Mouse (Mus musculus): ENCODE data around the gene Ffar3. TPM values are rescaled to one million over a fixed set of nuclear protein-coding genes. Genes with fewer than 3 reads are reported as not detected.
A peak's percentile ranks its signal among the peaks of the same experiment; 100 is the strongest.

Ffar3 gene
- polyA plus RNA-seq, 1 experiment from 2014 or later, result not detected

DNA sequence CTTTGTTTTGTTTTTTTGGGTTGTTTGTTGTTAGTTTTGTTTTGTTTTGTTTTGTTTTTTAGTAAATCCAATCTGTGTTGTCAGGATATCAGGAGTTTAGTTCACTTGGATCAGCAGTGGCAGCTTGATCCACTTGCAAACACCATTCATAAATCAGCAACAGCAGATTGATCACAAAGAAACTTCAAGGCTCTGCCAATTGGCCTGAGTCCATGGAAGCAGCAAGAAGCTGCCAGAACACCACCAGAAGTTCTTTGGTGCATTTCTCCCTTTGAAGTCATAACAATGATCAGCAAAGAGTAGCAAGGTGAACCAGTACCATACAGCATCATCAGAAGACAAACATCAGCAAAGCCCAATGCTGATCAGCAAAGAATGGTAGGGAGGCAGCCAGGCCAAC is 28.1 kb upstream of the Ffar3 start:
- Histone ChIP-seq H3K4me2 (ENCODE audit: low read length) (no peak overlapping the region), H3K9me3 (replicated peaks; ENCODE audit: control insufficient read depth, low read length) (no peaks in the 10 kb centered on the region), H3K4me1 (ENCODE audit: control insufficient read depth, insufficient read depth, low read length) (no peaks in the 10 kb centered on the region), H3K27me3 (replicated peaks; ENCODE audit: control insufficient read depth, insufficient read depth, low read length) (no peaks in the 10 kb centered on the region), H3K27ac (ENCODE audit: low read depth, low read length) (no peak overlapping the region), H3K4me3 (ENCODE audit: low read depth, low read length) (no peak overlapping the region), H3K9ac (ENCODE audit: low read length) (no peak overlapping the region), H3K36me3 (ENCODE audit: control insufficient read depth, insufficient read depth, low read length) (no peaks in the 10 kb centered on the region)
- DNase-seq (ENCODE audit: low spot score) (no peak), ATAC-seq (no peak)

DNA sequence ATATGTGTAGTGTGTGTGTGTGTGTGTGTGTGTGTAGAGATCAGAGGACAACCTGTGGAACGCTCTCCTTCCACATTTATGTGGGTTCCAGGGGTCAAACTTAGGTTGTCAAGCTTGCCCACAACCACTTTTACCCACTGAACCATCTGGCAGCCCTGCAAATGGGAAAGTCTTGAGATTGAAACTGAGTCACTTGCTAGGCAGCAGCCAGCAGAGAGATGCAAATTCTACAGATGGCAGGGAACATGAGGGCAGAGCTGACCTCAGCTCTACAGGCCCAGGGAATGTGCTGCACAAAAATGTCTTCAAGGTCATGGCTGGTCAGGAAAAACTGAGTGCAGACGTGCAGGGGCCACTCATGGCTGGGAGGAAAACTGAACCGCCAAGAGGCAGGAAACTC is 25.4 kb upstream of the Ffar3 start:
- H3K4me2 ChIP-seq (ENCODE audit: low read length), result no peak overlapping the region
- no peak for DNase-seq (ENCODE audit: low spot score)
- no peak overlapping the region for H3K27ac ChIP-seq (ENCODE audit: low read depth, low read length)
- H3K4me1 ChIP-seq (ENCODE audit: control insufficient read depth, insufficient read depth, low read length), result no peaks in the 10 kb centered on the region
- ATAC-seq, result no peak
- H3K27me3 ChIP-seq (replicated peaks; ENCODE audit: control insufficient read depth, insufficient read depth, low read length), result no peaks in the 10 kb centered on the region
- H3K9ac ChIP-seq (ENCODE audit: low read length), result no peak overlapping the region
- H3K36me3 ChIP-seq (ENCODE audit: control insufficient read depth, insufficient read depth, low read length), result no peaks in the 10 kb centered on the region
- H3K4me3 ChIP-seq (ENCODE audit: low read depth, low read length), result no peak overlapping the region
- WGBS, result 89% methylated on average over 3 of the region's 3 CpGs
- H3K9me3 ChIP-seq (replicated peaks; ENCODE audit: control insufficient read depth, low read length), result no peaks in the 10 kb centered on the region

DNA sequence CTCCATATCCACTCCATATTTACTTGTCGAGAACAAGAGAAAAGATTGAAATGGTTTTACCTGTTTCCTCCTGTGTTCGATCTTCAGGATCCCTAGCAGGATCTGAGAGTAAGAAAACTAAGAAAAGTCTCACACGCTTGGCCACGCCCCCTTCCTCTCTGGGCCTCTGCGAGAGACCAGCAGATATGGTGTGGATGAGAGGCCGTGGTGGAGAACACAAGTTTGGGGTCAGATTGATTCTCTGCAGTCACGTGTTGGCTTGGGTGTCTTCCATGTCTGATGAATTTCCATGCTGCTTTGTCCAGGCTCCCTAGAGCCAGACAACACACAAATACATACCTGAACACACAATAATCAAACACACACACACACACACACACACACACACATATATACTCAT is 24.2 kb upstream of the Ffar3 start, which contains the start of gene Cd22:
Gene Cd22, minus strand, starts transcription at position 167 of the 400 bp plus-strand sequence.
- no peak for DNase-seq (ENCODE audit: low spot score)
- Histone ChIP-seq H3K4me3 (ENCODE audit: low read depth, low read length) (no peak within 1 kb of the TSS), H3K4me2 (ENCODE audit: low read length) (no peak within 1 kb of the TSS), H3K36me3 (ENCODE audit: control insufficient read depth, insufficient read depth, low read length) (no peaks in the 10 kb centered on the region), H3K27ac (ENCODE audit: low read depth, low read length) (no peak within 1 kb of the TSS), H3K9ac (ENCODE audit: low read length) (no peak within 1 kb of the TSS), H3K4me1 (ENCODE audit: control insufficient read depth, insufficient read depth, low read length) (no peaks in the 10 kb centered on the region), H3K27me3 (replicated peaks; ENCODE audit: control insufficient read depth, insufficient read depth, low read length) (no peaks in the 10 kb centered on the region), H3K9me3 (replicated peaks; ENCODE audit: control insufficient read depth, low read length) (no peaks in the 10 kb centered on the region)
- ATAC-seq, result no peak
- 66% methylated on average over 7 of the region's 7 CpGs for WGBS

DNA sequence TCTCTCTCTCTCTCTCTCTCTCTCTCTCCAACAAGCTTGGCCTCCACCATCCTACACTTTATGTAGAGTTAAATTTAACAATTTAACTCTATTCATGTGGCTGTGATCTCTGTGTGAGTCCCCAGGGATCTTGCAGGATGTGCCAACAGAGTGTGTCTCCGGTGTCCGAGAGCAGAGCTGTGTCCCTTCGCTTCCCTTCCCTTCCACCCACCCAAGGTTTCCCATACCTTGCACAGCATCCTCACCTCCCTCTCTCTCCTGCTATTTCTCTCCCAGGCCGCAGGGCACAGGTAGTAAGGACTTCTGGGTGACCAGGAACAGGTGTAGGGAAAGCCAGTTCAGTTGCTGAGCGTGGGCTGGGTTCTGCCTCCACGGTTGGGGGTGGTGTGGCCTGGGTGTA is 23.0 kb upstream of the Ffar3 start:
- Histone ChIP-seq H3K4me2 (ENCODE audit: low read length) (no peak overlapping the region), H3K4me1 (ENCODE audit: control insufficient read depth, insufficient read depth, low read length) (no peaks in the 10 kb centered on the region), H3K27ac (ENCODE audit: low read depth, low read length) (no peak overlapping the region), H3K9ac (ENCODE audit: low read length) (no peak overlapping the region), H3K9me3 (replicated peaks; ENCODE audit: control insufficient read depth, low read length) (no peaks in the 10 kb centered on the region), H3K4me3 (ENCODE audit: low read depth, low read length) (no peak overlapping the region), H3K36me3 (ENCODE audit: control insufficient read depth, insufficient read depth, low read length) (no peaks in the 10 kb centered on the region), H3K27me3 (replicated peaks; ENCODE audit: control insufficient read depth, insufficient read depth, low read length) (no peaks in the 10 kb centered on the region)
- 84% methylated on average over 6 of the region's 6 CpGs for WGBS
- ATAC-seq (no peak), DNase-seq (ENCODE audit: low spot score) (no peak)

DNA sequence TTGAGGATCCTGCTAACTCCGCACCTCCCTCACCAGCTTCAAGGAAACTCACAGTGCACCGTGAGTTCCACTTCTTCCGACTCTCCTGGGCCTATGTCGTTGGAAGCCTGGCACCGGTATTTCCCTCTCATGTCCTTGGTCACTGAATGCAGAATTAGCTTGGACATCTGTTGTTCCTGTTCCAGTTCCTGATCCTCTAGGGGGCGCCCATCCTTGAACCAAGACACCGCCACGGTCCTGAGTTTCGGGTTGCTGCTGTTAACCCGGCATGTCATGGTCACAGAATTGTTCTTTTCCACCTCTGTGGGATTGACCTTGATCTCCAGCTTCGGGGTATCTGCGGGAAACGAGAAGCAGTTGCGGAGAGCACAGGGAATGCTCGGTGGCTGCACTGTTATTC is 17.1 kb upstream of the Ffar3 start:
- Histone ChIP-seq H3K4me2 (ENCODE audit: low read length) (no peak overlapping the region), H3K4me3 (ENCODE audit: low read depth, low read length) (no peak overlapping the region), H3K9ac (ENCODE audit: low read length) (no peak overlapping the region), H3K9me3 (replicated peaks; ENCODE audit: control insufficient read depth, low read length) (no peaks in the 10 kb centered on the region), H3K27ac (ENCODE audit: low read depth, low read length) (no peak overlapping the region), H3K27me3 (replicated peaks; ENCODE audit: control insufficient read depth, insufficient read depth, low read length) (no peaks in the 10 kb centered on the region), H3K36me3 (ENCODE audit: control insufficient read depth, insufficient read depth, low read length) (no peaks in the 10 kb centered on the region), H3K4me1 (ENCODE audit: control insufficient read depth, insufficient read depth, low read length) (no peaks in the 10 kb centered on the region)
- DNase-seq (ENCODE audit: low spot score) (peak; percentile 64), ATAC-seq (no peak)
- WGBS, result 31% methylated on average over 15 of the region's 15 CpGs

DNA sequence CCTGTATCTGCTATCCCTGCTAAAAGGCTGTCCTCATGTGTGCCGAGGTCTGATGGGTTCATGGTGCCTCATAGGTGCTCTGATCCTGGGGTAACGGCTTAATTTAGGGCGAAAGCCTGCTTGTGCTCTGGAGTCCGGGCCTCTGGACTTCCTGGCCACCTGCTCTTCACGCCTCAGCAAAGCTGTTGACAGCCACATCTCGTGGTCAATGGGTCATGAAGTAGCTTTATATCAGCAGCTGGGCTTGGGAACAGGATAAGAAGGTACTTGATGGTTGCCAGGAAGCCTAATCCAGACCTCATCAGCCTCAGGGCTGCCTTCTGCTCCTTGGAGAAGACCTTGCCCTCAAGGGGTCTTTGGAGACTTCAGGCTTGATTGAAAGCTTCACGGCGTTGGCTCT is 7.4 kb upstream of the Ffar3 start:
- Histone ChIP-seq H3K27ac (ENCODE audit: low read depth, low read length) (no peak overlapping the region), H3K9ac (ENCODE audit: low read length) (no peak overlapping the region), H3K4me2 (ENCODE audit: low read length) (no peak overlapping the region), H3K9me3 (replicated peaks; ENCODE audit: control insufficient read depth, low read length) (no peaks in the 10 kb centered on the region), H3K4me1 (ENCODE audit: control insufficient read depth, insufficient read depth, low read length) (no peaks in the 10 kb centered on the region), H3K36me3 (ENCODE audit: control insufficient read depth, insufficient read depth, low read length) (no peaks in the 10 kb centered on the region), H3K27me3 (replicated peaks; ENCODE audit: control insufficient read depth, insufficient read depth, low read length) (no peaks in the 10 kb centered on the region), H3K4me3 (ENCODE audit: low read depth, low read length) (no peak overlapping the region)
- DNase-seq (ENCODE audit: low spot score) (no peak), ATAC-seq (no peak)
- 74% methylated on average over 8 of the region's 8 CpGs for WGBS

DNA sequence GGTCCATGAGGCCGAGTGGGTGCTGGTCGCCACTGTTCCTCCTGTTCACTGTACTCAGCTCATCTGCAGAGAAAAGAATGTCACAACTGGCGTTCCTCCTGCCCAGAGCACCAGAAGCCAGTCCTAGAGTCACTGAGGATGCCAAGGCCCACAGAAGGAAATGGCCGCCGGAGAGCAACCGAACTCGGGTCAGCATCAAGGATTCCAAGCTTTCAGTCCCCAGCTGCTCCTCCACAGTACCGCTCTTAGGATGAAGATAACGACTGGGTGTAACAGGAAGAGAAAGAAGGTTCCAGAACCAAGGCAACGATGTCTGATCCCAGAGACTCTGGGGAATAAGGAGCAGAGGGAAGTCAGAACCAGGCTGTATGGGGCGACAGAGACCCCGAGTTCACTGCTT is 5.5 kb upstream of the Ffar3 start, which contains the start of gene Ffar1:
Gene Ffar1, minus strand, starts transcription at position 101 of the 400 bp plus-strand sequence.
- Histone ChIP-seq H3K27ac (ENCODE audit: low read depth, low read length) (no peak within 1 kb of the TSS), H3K4me3 (ENCODE audit: low read depth, low read length) (no peak within 1 kb of the TSS), H3K4me1 (ENCODE audit: control insufficient read depth, insufficient read depth, low read length) (no peaks in the 10 kb centered on the region), H3K27me3 (replicated peaks; ENCODE audit: control insufficient read depth, insufficient read depth, low read length) (no peaks in the 10 kb centered on the region), H3K36me3 (ENCODE audit: control insufficient read depth, insufficient read depth, low read length) (no peaks in the 10 kb centered on the region), H3K9ac (ENCODE audit: low read length) (no peak within 1 kb of the TSS), H3K4me2 (ENCODE audit: low read length) (no peak within 1 kb of the TSS), H3K9me3 (replicated peaks; ENCODE audit: control insufficient read depth, low read length) (no peaks in the 10 kb centered on the region)
- 86% methylated on average over 12 of the region's 12 CpGs for WGBS
- no peak for DNase-seq (ENCODE audit: low spot score)
- ATAC-seq, result no peak

DNA sequence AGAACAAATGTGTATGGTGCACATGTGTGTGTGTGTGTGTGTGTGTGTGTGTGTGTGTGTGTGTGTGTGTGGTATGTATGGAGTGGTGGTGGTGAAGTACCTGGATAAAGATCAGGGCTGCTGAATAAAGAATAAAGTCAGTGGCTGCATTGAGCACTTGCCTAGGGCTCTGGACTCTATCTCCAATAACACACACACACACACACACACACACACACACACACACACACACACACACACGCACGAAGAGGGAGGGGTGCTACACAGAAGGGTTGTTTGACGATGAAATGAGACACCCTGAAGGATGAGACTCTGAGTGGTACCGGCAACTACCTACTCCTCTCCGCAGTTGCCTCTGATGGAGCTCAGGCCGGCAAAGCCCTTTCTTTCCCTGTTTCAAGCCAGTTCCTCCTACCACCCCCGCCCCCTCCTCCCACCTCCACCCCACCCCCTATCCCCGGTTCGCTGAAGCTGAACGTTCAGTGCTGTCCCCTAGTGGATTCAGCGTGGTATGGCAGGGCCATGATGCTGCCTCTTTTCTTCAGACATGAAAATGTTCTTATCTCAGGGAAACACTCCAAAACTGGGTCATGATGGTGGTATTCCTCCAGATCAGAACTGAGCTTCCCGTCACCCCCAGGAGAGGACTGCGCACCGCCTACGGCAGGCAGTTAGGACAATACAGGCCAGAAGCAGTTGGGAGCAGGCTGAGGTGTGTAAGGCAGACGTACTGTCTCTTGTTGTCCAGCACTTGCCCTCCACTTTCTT is 3.8 kb upstream of the Ffar3 start:
- Histone ChIP-seq H3K4me1 (ENCODE audit: control insufficient read depth, insufficient read depth, low read length) (no peaks in the 10 kb centered on the region), H3K36me3 (ENCODE audit: control insufficient read depth, insufficient read depth, low read length) (no peaks in the 10 kb centered on the region), H3K27me3 (replicated peaks; ENCODE audit: control insufficient read depth, insufficient read depth, low read length) (no peaks in the 10 kb centered on the region), H3K4me2 (ENCODE audit: low read length) (peak overlapping the region; percentile 44), H3K9ac (ENCODE audit: low read length) (peak overlapping the region; percentile 40; the same call in 1 of the 2 replicates), H3K9me3 (replicated peaks; ENCODE audit: control insufficient read depth, low read length) (no peaks in the 10 kb centered on the region), H3K27ac (ENCODE audit: low read depth, low read length) (no peak overlapping the region), H3K4me3 (ENCODE audit: low read depth, low read length) (no peak overlapping the region)
- 7% methylated on average over 14 of the region's 16 CpGs for WGBS
- ATAC-seq, result peak; percentile 66
- peak; percentile 86 for DNase-seq (ENCODE audit: low spot score)

DNA sequence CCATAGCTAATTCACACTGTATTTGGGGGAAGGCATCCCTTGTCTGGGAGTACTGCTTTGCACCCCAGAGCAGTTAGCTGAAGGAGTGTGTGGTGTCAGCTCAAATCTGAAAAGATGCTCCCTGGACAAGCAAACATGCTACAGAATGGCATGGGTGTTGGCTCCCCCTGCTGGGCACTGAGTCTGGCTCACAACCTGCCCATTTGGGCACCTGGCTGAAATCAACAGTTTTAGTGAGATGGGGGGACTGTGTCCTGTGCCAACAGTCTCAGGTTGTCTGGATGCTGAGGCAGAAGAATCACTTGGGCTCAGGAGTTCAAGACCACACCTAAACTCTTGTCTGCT is 3.3 kb upstream of the Ffar3 start:
- no peaks in the 10 kb centered on the region for H3K4me1 ChIP-seq (ENCODE audit: control insufficient read depth, insufficient read depth, low read length)
- H3K36me3 ChIP-seq (ENCODE audit: control insufficient read depth, insufficient read depth, low read length), result no peaks in the 10 kb centered on the region
- H3K27ac ChIP-seq (ENCODE audit: low read depth, low read length), result no peak overlapping the region
- ATAC-seq (peak; percentile 61; the same call in 1 of the 2 replicates), DNase-seq (ENCODE audit: low spot score) (peak; percentile 76)
- no peak overlapping the region for H3K9ac ChIP-seq (ENCODE audit: low read length)
- no peak overlapping the region; the same call in 1 of the 2 replicates for H3K4me2 ChIP-seq (ENCODE audit: low read length)
- no peaks in the 10 kb centered on the region for H3K9me3 ChIP-seq (replicated peaks; ENCODE audit: control insufficient read depth, low read length)
- H3K27me3 ChIP-seq (replicated peaks; ENCODE audit: control insufficient read depth, insufficient read depth, low read length), result no peaks in the 10 kb centered on the region
- H3K4me3 ChIP-seq (ENCODE audit: low read depth, low read length), result no peak overlapping the region

Measured in forebrain, embryonic 14.5 days (tissue).